Mouse (Mus musculus): ENCODE results near the gene Ly6g6d. TPM values are rescaled to one million over a fixed set of nuclear protein-coding genes. Genes with fewer than 3 reads are reported as not detected.

Gene Ly6g6d
- total RNA-seq, 2 experiments from 2014 or later: 0.63 to 1.5 TPM

- intact Hi-C loops (cut with DNase I): no loop called here
- no peak for DNase-seq (ENCODE audit: low spot score in 2 of 2)
Measured at GRCm38 (mm10) chr17:35031272-35031671, 46.6 kb downstream of the Ly6g6d start.

- intact Hi-C loops (cut with DNase I): no loop called here
- DNase-seq (ENCODE audit: low spot score in 2 of 2): no peak
Measured at GRCm38 (mm10) chr17:35029691-35030532, 48.0 kb downstream of the Ly6g6d start.

- no peak for DNase-seq (ENCODE audit: low spot score in 2 of 2)
- intact Hi-C loops (cut with DNase I): no loop called here
Measured at GRCm38 (mm10) chr17:35028315-35028714, 49.5 kb downstream of the Ly6g6d start.

GRCm38 (mm10) chr17:35027277-35028068 is 50.4 kb downstream of the Ly6g6d start, which contains the start of gene Sapcd1:
Gene Sapcd1, minus strand, starts transcription at chr17:35028016.
- peak in 1 of 2 experiments; percentile 28 for DNase-seq (ENCODE audit: low spot score in 2 of 2)
- intact Hi-C loops (cut with DNase I): no loop called here

- intact Hi-C loops (cut with DNase I): no loop called here
Measured at GRCm38 (mm10) chr17:35026206-35026605, 51.7 kb downstream of the Ly6g6d start.

GRCm38 (mm10) chr17:35024691-35025488 is 53.0 kb downstream of the Ly6g6d start:
- intact Hi-C loops (cut with DNase I): loop anchor here (5.0 kb wide), 1 partner anchor 97 kb away; the partner anchor contains the start of genes Csnk2b and Gpank1

More at GRCm38 (mm10) chr17:35026206-35026605, 51.7 kb downstream of the Ly6g6d start:
- DNase-seq (ENCODE audit: low spot score in 2 of 2): no peak

GRCm38 (mm10) chr17:35024261-35024660 is 53.6 kb downstream of the Ly6g6d start:
- intact Hi-C loops (cut with DNase I): loop anchor here (5.0 kb wide), 1 partner anchor 98 kb away; the partner anchor contains the start of genes Csnk2b and Gpank1
- no peak for DNase-seq (ENCODE audit: low spot score in 2 of 2)

More at GRCm38 (mm10) chr17:35024691-35025488, 53.0 kb downstream of the Ly6g6d start:
- no peak for DNase-seq (ENCODE audit: low spot score in 2 of 2)

GRCm38 (mm10) chr17:35023756-35024155 is 54.1 kb downstream of the Ly6g6d start:
- intact Hi-C loops (cut with DNase I): loop anchor here (5.0 kb wide), 1 partner anchor 99 kb away; the partner anchor contains the start of genes Csnk2b and Gpank1
- DNase-seq (ENCODE audit: low spot score in 2 of 2): no peak

- intact Hi-C loops (cut with DNase I): loop anchor here (5.0 kb wide), 1 partner anchor 99 kb away; the partner anchor contains the start of genes Csnk2b and Gpank1
- DNase-seq (ENCODE audit: low spot score in 2 of 2): no peak
Measured at GRCm38 (mm10) chr17:35023221-35023620, 54.6 kb downstream of the Ly6g6d start.

GRCm38 (mm10) chr17:35022541-35023060 is 55.3 kb downstream of the Ly6g6d start:
- intact Hi-C loops (cut with DNase I): loop anchor here (5.0 kb wide), 1 partner anchor 100 kb away; the partner anchor contains the start of genes Csnk2b and Gpank1
- DNase-seq (ENCODE audit: low spot score in 2 of 2): no peak

- intact Hi-C loops (cut with DNase I): loop anchor here (1.0 to 5.0 kb wide), 3 partner anchors 37 to 100 kb away; partner anchors contain the start of genes Csnk2b, Ddah2 and Gpank1
- DNase-seq (ENCODE audit: low spot score in 2 of 2): no peak
Measured at GRCm38 (mm10) chr17:35021842-35022477, 55.9 kb downstream of the Ly6g6d start.

Other genes with a start within 250 kb of the Ly6g6d start
- gene Stk19, start 241.1 kb downstream of the Ly6g6d start, total RNA-seq (2021): 10 to 100 TPM; 50.2 to 58.6 TPM
- 10 to 100 TPM; 39.4 to 45.4 TPM for gene Dxo, start 241.0 kb downstream of the Ly6g6d start, total RNA-seq (2021)
- 10 to 100 TPM; 58.5 to 72.2 TPM for gene Skiv2l, start 227.9 kb downstream of the Ly6g6d start, total RNA-seq (2021)
- gene Nelfe, start 227.7 kb downstream of the Ly6g6d start, total RNA-seq (2021): 10 to 100 TPM; 35.5 to 36.6 TPM
- gene Cfb, start 215.5 kb downstream of the Ly6g6d start, total RNA-seq (2021): under 1 TPM in 1 of 2 experiments, not detected in 1; 0.63 TPM
- 1 to 10 TPM; 6.5 to 8.6 TPM for gene Zbtb12, start 198.6 kb downstream of the Ly6g6d start, total RNA-seq (2021)
- gene Gm20547, start 196.0 kb downstream of the Ly6g6d start, total RNA-seq (2021): not detected
- gene C2, start 179.8 kb downstream of the Ly6g6d start, total RNA-seq (2021): 1 to 10 TPM; 2.4 to 2.5 TPM
- 100 to 1,000 TPM; 162 to 194 TPM for gene Ehmt2, start 179.6 kb downstream of the Ly6g6d start, total RNA-seq (2021)
- gene Slc44a4, start 163.6 kb downstream of the Ly6g6d start, total RNA-seq (2021): under 1 TPM; 0.23 to 0.69 TPM
- 10 to 100 TPM; 43.8 to 47.2 TPM for gene Neu1, start 146.8 kb downstream of the Ly6g6d start, total RNA-seq (2021)
- gene Hspa1b, start 118.8 kb downstream of the Ly6g6d start, total RNA-seq (2021): 10 to 100 TPM; 12.9 to 23.4 TPM
- gene Gm20481, start 108.2 kb downstream of the Ly6g6d start, total RNA-seq (2021): not detected
- 10 to 100 TPM; 11.9 to 13.7 TPM for gene Hspa1a, start 105.9 kb downstream of the Ly6g6d start, total RNA-seq (2021)
- gene Hspa1l, start 105.4 kb downstream of the Ly6g6d start, total RNA-seq (2021): under 1 TPM in 1 of 2 experiments, not detected in 1; 0.32 TPM
- 10 to 100 TPM; 19.4 to 19.8 TPM for gene Lsm2, start 96.2 kb downstream of the Ly6g6d start, total RNA-seq (2021)
- 10 to 100 TPM; 38.2 to 47.2 TPM for gene Vars, start 77.1 kb downstream of the Ly6g6d start, total RNA-seq (2021)
- gene Vwa7, start 61.5 kb downstream of the Ly6g6d start, total RNA-seq (2021): under 1 TPM; 0.48 to 0.57 TPM
- gene Sapcd1, start 50.0 kb downstream of the Ly6g6d start, total RNA-seq (2021): under 1 TPM in 1 of 2 experiments, not detected in 1; 0.79 TPM
- gene Msh5, start 31.3 kb downstream of the Ly6g6d start, total RNA-seq (2021): under 1 TPM in 1 of 2 experiments, not detected in 1; 0.66 TPM
- 1 to 10 TPM; 8.4 to 8.5 TPM for gene Clic1, start 28.1 kb downstream of the Ly6g6d start, total RNA-seq (2021)
- 10 to 100 TPM; 13.9 to 14.0 TPM for gene Ddah2, start 19.0 kb downstream of the Ly6g6d start, total RNA-seq (2021)
- gene Ly6g6c, start 12.7 kb downstream of the Ly6g6d start, total RNA-seq (2021): not detected
- not detected for gene Mpig6b, start 11.9 kb downstream of the Ly6g6d start, total RNA-seq (2021)
- gene Ly6g6e, start 1.2 kb downstream of the Ly6g6d start, total RNA-seq (2021): 1 to 10 TPM; 3.8 to 3.9 TPM
- gene Ly6g6f, start 7.5 kb upstream of the Ly6g6d start, total RNA-seq (2021): not detected
- 100 to 1,000 TPM; 115 to 117 TPM for gene Abhd16a, start 11.2 kb upstream of the Ly6g6d start, total RNA-seq (2021)
- gene Ly6g5c, start 30.2 kb upstream of the Ly6g6d start, total RNA-seq (2021): not detected
- under 1 TPM in 1 of 2 experiments, not detected in 1; 0.45 TPM for gene Ly6g5b, start 37.4 kb upstream of the Ly6g6d start, total RNA-seq (2021)
- gene Gpank1, start 43.4 kb upstream of the Ly6g6d start, total RNA-seq (2021): 10 to 100 TPM; 15.5 to 19.0 TPM
- gene Csnk2b, start 44.0 kb upstream of the Ly6g6d start, total RNA-seq (2021): 100 to 1,000 TPM; 174 to 177 TPM
- gene D17H6S53E, start 48.3 kb upstream of the Ly6g6d start, total RNA-seq (2021): 10 to 100 TPM; 26.7 to 31.0 TPM
- not detected for gene Apom, start 54.0 kb upstream of the Ly6g6d start, total RNA-seq (2021)
- gene Bag6, start 57.1 kb upstream of the Ly6g6d start, total RNA-seq (2021): 100 to 1,000 TPM; 302 to 324 TPM
- gene Prrc2a, start 86.8 kb upstream of the Ly6g6d start, total RNA-seq (2021): 100 to 1,000 TPM; 261 to 307 TPM
- gene Aif1, start 98.0 kb upstream of the Ly6g6d start, total RNA-seq (2021): 10 to 100 TPM in 1 of 2 experiments, 1 to 10 TPM in 1; 9.1 to 13.0 TPM
- gene Lst1, start 110.4 kb upstream of the Ly6g6d start, total RNA-seq (2021): 1 to 10 TPM; 8.6 to 9.9 TPM
- gene Ltb, start 116.4 kb upstream of the Ly6g6d start, total RNA-seq (2021): 1 to 10 TPM; 1.1 to 1.3 TPM
- gene Tnf, start 123.9 kb upstream of the Ly6g6d start, total RNA-seq (2021): under 1 TPM in 1 of 2 experiments, not detected in 1; 0.25 TPM
- 1 to 10 TPM in 1 of 2 experiments, under 1 TPM in 1; 0.44 to 1.1 TPM for gene Lta, start 127.3 kb upstream of the Ly6g6d start, total RNA-seq (2021)
- gene Gm16181, start 142.8 kb upstream of the Ly6g6d start, total RNA-seq (2021): not detected
- gene Atp6v1g2, start 155.6 kb upstream of the Ly6g6d start, total RNA-seq (2021): 100 to 1,000 TPM; 514 to 593 TPM
- gene Nfkbil1, start 157.7 kb upstream of the Ly6g6d start, total RNA-seq (2021): 10 to 100 TPM; 15.5 to 16.6 TPM
- gene Ddx39b, start 163.7 kb upstream of the Ly6g6d start, total RNA-seq (2021): 100 to 1,000 TPM; 189 to 214 TPM
- gene H2-D1, start 184.7 kb upstream of the Ly6g6d start, total RNA-seq (2021): 10 to 100 TPM; 19.6 to 23.3 TPM
- under 1 TPM; 0.39 to 0.74 TPM for gene H2-Q1, start 242.3 kb upstream of the Ly6g6d start, total RNA-seq (2021)